Mouse (Mus musculus): ENCODE measurements around the gene Lce1h.
A peak's percentile ranks its signal among the peaks of the same experiment; 100 is the strongest.

Gene Lce1h

GRCm38 (mm10) chr3:92764965-92765364 is at the start of gene Lce1h:
Gene Lce1h, minus strand, starts transcription at chr3:92765065.
- no peak for DNase-seq

- no peak for DNase-seq
Observed at GRCm38 (mm10) chr3:92807791-92808190, 42.9 kb upstream of the Lce1h start, which contains the start of gene Lce1k. Gene Lce1k, minus strand, starts transcription at chr3:92807891.

DNA sequence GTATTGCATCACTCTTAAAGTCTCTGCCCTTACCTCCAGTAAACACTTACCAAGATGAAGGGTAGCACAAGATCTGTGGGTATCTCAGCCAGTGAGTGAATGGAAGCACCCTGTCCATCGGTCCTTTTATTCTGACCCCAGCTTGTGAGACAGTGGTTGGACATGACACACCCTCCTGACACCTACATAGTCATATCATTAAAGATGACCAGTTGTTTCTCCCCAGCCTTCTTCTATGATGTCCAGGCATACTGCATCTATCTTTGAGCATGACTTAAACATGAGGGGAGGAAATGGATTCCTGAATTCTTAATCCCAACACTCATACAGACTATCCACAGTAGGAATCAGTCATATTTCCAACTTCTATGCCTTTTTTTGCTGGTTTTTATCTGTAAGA is 25.5 kb upstream of the Lce1h start, which contains the start of gene Lce1j:
Gene Lce1j (minus strand): TSS at position 101 of the 400 bp plus-strand sequence.
- DNase-seq, result no peak

GRCm38 (mm10) chr3:92778799-92779198 is 13.9 kb upstream of the Lce1h start, which contains the start of gene Lce1i:
Gene Lce1i, minus strand, starts transcription at chr3:92778899.
- no peak for DNase-seq

DNA sequence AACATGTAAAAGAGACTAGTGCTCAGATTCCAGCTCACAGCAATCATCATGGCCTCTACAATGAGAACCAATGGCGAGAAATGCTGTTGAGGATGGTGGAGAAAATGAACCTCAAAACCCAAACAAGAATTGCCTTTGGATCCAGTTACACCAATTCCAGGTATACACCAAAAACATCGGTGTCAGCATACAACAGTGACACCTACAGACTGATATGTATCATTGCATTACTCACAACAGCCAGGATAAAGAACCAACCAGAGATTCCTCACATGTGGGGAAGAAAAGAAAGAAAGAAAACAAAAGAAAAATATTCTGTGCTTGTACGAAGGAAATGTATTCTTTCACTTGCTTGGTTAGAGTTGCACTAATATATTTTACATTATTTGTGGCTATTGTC is 6.7 kb upstream of the Lce1h start:
- no peak for DNase-seq

GRCm38 (mm10) chr3:92753197-92753596 is 11.7 kb downstream of the Lce1h start:
- peak in 1 of 2 experiments; percentile 9 for DNase-seq

DNA sequence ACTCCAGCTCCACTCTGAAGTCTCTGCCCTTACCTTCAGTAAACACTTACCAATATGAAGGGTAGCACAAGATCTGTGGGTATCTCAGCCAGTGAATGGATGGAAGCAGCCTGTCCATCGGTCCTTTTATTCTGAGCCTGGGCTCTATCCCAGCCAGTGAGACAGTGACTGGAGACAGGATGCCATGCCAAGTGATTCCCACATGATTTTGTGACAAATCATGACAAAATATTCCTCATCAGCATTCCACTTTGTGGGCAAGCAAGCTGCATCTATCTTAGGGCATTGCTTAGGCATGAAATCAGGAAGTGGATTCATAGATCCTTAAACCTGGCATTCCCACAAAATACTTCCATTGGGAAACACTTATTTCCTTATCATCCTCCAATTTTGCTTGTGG is 12.6 kb downstream of the Lce1h start, which contains the start of gene Lce1g:
Gene Lce1g (minus strand): TSS at position 101 of the 400 bp plus-strand sequence.
- no peak for DNase-seq

- DNase-seq, result no peak
Observed at GRCm38 (mm10) chr3:92738996-92739395, 25.9 kb downstream of the Lce1h start, which contains the start of gene Gm38119. Gene Gm38119, minus strand, starts transcription at chr3:92739096.

GRCm38 (mm10) chr3:92722631-92723030 is 42.2 kb downstream of the Lce1h start:
- DNase-seq, result no peak

GRCm38 (mm10) chr3:92720250-92720649 is 44.6 kb downstream of the Lce1h start, which contains the start of gene Lce1f:
Gene Lce1f, minus strand, starts transcription at chr3:92720350.
- no peak for DNase-seq

DNA sequence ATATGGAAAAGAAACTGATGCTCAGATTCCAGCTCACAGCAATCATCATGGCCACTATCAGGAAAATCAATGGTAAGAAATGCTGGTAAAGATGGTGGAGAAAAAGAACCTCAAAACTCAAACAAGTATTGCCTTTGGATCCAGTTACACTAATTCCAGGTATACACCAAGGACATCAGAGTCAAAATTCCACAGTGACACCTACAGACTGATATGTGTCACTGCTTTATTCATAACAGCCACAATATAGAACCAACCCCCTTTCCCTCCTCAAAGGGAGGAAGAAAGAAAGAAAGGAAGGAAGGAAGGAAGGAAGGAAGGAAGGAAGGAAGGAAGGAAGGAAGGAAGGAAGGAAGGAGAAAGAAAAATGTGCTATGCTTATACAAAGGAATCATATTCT is 49.7 kb downstream of the Lce1h start:
- DNase-seq, result no peak

Data from cerebellum, postnatal 14 days (tissue).